Mouse (Mus musculus): Measurements from ENCODE around the gene Olfr1360. TPM values are rescaled to one million over a fixed set of nuclear protein-coding genes. Genes with fewer than 3 reads are reported as not detected.
"Not testable (repeated sequence)": the region's sequence is repeated elsewhere in the genome, so short reads cannot be mapped to it uniquely, and the experiment has no call there.

Gene Olfr1360
- not detected in 2 replicates for polyA plus RNA-seq (2012; rRNA removed)

DNA sequence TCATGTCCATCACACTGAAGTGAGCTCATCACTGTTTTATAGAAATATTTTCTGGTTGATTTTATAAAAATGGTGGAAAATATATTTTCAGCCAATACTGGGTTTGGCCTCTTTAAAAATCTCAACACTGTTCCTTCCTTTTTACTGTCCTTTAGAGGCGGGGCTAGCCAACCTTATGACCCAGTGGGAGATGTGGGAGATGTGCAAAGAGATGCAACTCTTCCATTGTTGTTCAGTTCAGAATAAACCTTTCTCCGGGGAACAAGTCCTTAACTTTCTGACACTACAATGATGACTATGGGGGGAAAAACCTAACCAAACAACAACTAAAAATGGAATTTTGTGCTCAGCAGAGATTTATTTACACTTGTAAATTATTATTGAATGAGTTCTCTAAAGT, at the start of gene Olfr1360:
Gene Olfr1360 (minus strand): TSS at position 101 of the 400 bp plus-strand sequence.
- no peak for DNase-seq (ENCODE audit: low spot score)

DNA sequence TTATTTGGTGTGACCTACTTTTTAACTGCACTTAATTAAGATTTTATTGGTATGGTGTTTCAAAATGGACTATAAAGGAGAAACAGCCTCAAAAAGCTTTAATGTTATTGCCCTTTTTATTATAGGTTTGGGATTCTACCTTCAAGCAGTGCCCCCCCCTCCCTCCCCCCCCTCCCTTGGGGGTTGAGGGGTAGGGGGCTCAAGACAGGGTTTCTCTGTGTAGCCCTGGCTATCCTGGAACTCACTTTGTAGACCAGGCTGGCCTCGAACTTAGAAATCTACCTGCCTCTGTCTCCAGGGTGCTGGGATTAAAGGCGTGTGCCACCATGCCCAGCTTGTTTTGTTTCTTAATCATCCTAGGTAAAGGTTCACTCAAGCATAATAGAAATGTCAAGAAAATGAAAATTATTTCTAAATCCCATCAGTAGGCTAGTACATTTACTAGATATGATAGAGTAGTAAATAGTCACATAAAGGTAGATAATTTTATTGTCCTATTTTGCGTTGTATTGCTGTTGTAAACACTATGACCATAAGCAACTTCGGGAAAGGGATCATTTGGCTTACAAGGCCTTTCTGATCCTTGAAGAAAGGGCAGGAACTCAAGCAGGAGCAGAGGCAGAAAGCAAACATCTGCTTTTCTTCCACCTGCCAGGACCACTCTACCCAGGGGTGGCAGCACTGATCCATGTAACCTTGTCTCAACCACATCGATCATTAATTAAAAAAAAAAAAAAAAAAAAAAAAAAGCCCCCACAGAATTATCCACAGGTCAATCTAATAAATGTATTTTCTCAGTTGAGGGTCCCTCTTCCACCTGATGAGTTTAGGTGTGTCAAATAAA, 46.0 kb upstream of the Olfr1360 start:
- no peak for DNase-seq (ENCODE audit: low spot score)

DNA sequence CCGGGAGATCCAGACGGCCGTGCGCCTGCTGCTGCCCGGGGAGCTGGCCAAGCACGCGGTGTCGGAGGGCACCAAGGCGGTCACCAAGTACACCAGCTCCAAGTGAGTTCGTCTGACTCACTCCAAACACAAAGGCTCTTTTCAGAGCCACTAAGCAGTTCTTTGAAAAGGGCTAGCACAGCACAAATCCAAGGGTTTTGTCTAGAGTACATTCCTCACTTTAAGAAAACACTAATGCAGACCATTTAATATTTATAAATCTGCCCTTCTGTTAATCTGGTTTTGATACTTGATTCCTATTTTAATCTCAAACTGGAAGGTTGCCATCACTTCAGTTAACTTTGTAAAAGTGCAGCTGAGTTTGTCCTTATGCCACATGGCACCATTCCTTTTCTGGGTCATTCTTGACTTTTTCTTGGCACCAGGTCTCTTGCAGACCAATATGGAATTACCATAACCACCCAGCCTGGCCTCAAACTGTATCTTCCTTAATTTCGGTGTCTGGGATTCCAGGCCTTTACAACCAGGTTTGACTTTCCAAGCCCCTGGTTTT, 45.2 kb upstream of the Olfr1360 start:
- no peak for DNase-seq (ENCODE audit: low spot score)

DNA sequence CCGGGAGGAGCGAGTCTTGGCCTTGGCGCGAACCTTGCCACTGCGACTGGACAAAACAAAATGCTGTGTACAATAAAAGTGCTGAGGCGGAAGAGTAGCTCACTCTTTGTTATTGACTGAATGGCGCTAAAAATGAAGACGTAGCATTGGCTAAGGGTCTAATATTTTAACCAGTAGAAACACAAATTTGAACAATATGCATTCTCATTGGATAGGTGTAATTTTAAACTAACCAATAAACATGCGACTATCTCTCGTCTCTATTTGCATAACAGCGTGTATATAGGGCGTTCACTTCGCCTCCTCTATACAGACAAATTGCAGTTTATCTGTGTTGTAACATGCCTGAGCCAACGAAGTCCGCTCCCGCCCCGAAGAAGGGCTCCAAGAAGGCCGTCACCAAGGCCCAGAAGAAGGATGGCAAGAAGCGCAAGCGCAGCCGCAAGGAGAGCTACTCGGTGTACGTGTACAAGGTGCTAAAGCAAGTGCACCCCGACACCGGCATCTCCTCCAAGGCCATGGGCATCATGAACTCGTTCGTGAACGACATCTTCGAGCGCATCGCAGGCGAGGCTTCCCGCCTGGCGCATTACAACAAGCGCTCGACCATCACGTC, 44.7 kb upstream of the Olfr1360 start, which contains the start of gene Hist1h2bm:
Gene Hist1h2bm (plus strand): TSS at position 288 of the 616 bp plus-strand sequence.
- not testable (repeated sequence) for DNase-seq (ENCODE audit: low spot score)

DNA sequence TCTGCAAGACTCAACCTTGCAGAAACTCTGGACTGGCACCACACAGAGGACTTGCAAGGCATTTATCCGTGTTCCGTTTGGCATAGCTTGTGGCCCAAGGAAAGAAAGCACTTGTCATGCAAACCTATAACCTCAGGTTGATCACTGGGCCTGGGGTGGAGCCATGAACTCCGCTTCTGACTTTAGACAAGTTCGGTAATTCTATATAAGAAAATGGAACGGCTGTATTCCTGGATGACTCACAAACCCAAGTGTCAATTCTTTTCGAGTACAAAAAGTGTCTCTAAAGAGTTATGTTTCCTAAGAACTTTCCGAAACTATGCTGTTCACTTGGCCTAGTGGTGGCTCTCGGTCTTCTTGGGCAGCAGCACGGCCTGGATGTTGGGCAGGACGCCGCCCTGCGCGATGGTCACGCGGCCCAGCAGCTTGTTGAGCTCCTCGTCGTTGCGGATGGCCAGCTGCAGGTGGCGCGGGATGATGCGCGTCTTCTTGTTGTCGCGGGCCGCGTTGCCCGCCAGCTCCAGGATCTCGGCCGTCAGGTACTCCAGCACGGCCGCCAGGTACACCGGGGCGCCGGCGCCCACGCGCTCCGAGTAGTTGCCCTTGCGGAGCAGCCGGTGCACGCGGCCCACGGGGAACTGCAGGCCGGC, 44.0 kb upstream of the Olfr1360 start:
- not testable (repeated sequence) for DNase-seq (ENCODE audit: low spot score)

DNA sequence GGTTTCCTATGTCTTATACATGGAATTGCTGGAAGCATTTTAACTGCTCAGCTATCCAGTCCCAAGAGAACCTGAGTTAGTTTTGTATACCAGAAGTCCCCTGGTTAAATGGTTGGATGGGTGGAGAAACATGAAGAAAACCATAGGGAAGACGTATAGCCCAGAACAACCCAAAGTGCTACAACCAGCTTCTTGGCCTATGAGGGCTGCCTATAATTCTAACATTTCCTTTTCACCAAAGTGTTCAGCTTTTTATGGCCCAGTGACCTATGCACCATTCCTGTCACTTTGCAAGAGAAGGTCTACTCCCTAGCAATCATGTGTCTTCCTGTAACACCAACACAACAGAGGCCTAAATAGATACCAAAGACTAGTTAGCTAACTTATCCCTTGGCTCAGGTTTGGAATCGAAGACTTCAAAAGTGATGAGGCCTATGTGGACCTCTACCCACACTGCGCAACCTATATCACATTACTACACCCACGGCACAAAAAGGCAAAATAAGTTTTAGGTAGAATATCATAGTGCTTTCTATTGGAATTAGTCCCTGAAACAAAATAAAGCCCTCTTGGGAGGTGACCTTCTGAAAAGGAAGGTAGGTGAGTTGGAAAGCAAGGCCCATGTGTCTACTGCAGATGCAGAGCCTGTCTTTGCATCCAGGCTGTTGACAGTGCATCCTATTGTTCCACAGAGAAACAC, 41.3 kb upstream of the Olfr1360 start:
- DNase-seq (ENCODE audit: low spot score): no peak

DNA sequence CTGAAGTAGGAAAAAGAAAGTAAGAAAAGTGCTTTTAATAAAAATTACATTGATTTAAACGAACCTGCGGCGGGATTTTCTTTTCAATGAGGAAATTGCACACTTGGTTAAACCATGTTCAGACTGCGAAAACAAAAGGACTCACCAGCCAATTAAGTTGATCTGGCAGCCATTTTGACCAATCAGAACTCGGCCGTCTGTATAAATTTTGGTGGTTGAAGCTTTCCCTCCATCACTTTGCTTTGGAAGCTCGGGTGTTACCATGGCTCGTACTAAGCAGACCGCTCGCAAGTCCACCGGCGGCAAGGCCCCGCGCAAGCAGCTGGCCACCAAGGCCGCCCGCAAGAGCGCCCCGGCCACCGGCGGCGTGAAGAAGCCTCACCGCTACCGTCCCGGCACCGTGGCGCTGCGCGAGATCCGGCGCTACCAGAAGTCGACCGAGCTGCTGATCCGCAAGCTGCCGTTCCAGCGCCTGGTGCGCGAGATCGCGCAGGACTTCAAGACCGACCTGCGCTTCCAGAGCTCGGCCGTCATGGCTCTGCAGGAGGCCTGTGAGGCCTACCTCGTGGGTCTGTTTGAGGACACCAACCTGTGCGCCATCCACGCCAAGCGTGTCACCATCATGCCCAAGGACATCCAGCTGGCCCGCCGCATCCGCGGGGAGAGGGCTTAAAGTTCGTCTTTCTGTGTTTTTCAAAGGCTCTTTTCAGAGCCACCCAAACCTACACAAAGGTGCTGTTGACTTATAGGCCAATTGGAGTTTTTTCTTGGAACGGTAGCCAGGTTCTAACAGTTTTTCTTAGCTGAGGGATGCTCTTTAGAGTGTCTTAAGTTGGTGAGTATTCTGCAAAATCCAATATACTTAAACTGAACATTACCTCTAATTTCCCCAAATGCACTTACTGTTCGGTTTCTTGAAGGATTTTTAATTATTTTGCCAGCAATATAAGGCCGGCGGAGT, 40.5 kb upstream of the Olfr1360 start, which contains the start of gene Hist1h3h:
Gene Hist1h3h (plus strand): TSS at position 263 of the 961 bp plus-strand sequence.
- not testable (repeated sequence) for DNase-seq (ENCODE audit: low spot score)

DNA sequence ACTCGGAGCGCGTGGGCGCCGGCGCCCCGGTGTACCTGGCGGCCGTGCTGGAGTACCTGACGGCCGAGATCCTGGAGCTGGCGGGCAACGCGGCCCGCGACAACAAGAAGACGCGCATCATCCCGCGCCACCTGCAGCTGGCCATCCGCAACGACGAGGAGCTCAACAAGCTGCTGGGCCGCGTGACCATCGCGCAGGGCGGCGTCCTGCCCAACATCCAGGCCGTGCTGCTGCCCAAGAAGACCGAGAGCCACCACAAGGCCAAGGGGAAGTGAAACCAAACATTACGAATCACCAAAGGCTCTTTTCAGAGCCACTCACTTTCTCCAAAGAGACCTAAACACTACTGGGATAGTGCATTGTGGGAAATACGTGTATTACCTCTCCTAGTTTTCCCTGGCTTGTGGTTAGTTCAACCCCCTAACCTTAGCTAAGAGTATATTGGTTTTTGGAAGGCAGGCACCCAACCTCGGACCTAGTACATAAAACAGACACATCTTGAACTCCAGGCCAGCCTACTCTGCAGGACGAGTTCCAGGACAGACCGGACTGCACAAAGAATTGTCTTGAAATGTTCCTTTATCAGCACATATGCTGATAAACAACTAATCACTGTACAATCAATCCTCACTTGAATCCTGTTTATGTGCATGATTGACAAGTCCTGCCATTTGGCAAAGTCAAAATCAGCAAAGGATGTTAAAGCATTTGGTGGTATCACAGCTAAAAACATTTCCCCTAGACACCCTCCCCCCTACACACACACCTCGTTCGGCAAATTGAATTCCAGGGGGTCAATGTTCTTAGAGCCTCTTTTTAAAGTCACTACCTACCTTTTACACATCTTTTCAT, 39.6 kb upstream of the Olfr1360 start:
- not testable (repeated sequence) for DNase-seq (ENCODE audit: low spot score)

DNA sequence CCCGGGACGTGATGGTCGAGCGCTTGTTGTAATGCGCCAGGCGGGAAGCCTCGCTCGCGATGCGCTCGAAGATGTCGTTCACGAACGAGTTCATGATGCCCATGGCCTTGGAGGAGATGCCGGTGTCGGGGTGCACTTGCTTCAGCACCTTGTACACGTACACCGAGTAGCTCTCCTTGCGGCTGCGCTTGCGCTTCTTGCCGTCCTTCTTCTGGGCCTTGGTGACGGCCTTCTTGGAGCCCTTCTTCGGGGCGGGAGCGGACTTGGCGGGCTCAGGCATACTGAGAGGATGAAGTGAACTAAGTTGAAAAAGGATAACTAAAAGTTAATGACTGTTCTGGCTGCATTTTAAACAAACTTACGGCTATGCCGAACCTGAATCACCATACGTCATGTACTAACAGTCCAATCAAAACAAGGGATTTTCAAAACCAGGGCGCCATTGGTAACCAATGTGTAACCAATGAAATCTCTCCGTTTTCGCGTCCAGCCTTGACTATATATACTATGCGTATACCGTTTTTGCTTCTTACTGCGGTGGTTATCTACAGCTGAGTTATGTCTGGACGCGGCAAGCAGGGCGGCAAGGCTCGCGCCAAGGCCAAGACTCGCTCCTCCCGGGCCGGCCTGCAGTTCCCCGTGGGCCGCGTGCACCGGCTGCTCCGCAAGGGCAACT, 38.8 kb upstream of the Olfr1360 start, which contains the start of the genes Hist1h2bl and Hist1h2ai:
Gene Hist1h2bl (minus strand): TSS at position 280 of the 676 bp plus-strand sequence.
Gene Hist1h2ai (plus strand): TSS at position 559 of the 676 bp plus-strand sequence.
- DNase-seq (ENCODE audit: low spot score): peak; percentile 52

DNA sequence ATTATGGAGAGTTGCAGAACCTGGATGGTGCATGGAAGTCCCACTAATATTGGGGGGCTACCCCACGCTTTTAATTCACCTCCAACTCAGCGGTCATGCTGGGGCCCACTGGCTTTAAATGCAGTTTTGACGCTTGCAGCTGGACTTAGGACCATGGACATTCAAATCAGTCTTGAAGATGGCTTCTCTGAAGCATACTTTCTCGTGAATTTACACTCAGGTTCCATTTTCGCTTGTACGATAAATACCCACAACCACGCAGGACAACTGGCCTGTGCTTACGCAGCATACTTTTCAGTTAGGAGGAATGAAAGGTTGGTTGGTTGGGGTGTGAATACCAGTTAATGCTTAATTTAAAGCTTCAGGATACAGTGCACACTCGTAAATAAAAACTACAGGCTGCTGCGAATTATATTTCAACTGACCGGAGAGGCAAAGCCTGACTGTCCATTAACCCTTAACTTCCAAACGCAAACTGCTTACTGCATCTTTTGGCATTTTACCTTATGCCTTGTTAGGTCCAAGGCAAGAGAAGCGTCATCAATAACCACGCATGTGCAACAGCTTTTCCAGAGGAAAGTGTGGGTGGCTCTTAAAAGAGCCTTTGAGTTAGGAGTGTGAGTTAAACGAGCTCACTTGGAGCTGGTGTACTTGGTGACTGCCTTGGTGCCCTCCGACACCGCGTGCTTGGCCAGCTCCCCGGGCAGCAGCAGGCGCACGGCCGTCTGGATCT, 38.1 kb upstream of the Olfr1360 start:
- DNase-seq (ENCODE audit: low spot score): no peak

DNA sequence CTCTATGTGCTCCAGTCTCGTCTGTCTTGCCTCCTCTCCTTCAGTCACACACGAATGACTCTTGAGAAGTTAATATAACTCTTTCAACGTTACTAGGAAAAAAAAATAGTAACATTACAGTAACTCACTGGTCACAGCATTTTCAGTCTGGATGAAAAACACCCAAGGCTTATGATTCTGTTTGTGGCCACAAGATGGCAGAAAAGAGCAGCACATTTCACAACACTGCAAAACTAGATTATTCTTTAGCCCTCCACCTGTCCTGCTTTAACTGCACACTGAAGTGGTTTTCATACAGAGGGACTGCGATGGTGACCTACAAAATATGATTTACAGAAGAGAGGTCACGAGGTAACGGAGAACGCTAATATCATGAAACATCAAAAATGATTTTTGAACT, 37.5 kb upstream of the Olfr1360 start:
- no peak for DNase-seq (ENCODE audit: low spot score)

DNA sequence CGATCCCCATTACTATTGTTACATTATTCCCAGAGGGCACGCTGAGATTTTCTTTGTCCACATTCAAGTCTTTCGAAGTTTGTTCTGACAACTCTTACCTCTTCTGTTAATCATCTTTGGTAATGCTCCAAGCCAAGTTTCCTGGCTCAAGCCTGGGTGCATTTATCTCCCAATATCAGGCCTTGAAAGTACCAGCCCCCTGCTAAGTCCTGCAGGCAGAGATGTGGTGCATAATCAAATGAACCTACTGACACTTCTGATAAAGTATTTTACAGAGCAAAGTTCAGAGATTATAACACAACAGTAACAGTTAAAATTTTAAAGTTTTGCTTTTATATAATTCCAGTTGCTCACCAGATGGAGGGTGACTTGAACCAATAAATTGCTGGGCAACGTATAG, 34.5 kb upstream of the Olfr1360 start:
- no peak for DNase-seq (ENCODE audit: low spot score)

DNA sequence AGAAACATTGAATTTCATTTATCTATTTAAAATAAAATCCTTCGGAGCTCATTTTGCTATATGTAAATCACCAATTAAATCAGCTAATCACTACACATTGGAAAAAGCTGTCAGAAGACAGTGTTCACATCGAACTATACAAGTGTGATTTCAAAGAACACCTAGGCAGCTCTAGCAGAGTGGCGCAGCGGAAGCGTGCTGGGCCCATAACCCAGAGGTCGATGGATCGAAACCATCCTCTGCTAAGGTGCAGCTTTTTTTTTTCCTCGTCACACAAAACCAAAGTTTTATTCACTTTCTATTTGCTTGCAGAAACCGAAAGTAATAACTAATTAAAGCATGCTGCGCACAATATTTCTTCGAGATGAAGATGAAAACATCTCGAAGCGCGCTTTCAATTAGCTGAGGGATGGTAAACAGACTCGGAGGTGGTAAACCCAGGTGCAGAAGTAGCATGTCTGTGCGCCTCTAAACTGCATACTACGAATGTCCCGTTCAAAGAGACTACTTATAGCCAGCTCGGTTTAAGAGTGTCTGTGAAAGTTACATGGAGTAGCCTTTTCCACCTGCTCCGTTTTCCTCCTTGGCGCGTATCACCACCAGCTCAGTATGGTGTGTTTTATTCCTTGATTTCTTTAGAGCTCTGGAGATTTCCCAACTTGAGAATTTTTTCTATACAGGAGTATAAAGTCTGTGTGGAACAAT, 33.8 kb upstream of the Olfr1360 start:
- DNase-seq (ENCODE audit: low spot score): peak; percentile 61

DNA sequence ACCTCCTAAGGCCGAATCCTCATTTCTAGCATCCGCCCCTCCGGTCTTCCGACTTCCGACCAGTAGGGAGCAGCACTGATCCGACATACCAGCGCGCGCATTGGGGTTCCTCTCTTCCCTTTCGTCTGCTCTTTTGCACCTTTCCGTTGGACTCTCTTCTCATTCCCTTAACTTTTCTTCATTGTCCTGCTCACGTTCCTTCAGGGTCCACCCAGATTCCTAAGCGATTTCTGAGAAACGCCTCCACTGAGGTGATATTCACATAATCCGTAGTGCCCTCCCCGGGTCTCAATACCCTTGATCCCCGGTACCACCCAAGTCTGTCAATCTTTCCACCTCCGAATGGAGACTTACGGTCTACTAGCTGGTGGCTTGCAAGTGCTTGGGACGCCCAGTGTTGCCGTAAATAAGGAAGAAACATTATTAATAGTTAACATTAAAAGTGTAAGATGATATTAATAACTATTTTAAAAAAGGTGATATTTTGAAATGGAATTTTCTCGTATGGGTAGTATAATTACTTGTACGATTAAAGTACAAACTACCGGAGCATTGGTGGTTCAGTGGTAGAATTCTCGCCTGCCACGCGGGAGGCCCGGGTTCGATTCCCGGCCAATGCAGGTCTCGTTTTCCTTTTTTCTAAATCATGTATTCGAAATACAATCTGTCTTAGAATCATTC, 33.0 kb upstream of the Olfr1360 start:
- peak; percentile 68 for DNase-seq (ENCODE audit: low spot score)

DNA sequence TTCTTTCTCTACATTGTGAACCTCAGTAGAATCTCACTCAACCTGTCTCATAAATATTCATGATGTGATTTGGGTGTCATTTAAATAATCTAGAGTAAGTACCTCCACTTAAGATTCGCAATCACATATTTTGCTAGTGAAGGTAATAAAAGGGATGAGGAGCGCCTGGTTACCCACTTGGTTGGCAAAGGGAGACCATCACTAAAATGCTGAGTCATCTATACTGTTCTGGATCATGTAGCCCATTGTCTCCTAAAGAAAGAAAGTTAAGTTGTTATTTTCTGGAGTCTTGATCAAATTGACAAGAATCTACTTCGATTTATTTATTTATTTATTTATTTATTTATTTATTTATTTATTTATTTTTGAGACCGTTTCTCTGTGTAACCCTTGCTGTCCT, 29.5 kb upstream of the Olfr1360 start:
- DNase-seq (ENCODE audit: low spot score): no peak

DNA sequence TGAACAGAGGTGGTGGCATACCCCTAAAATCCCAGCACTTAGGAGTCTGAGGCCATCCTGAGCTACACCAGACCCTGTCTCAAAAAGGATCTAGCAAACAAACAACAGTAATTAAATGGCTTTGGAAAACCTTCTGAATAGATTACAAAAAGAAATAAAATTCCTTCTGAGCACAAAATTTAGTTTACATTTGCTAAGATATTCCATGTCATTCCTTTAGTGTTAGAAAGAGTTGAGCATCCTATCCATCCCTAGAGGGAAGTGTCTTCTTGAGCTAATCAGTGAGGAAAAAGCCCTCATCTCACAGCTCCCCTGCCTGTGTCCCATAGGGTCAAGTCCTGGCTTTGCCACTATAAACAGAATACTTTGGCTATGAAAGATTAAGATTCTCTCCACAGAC, 20.6 kb upstream of the Olfr1360 start, which contains the start of gene Olfr1359:
Gene Olfr1359 (plus strand): TSS at position 301 of the 400 bp plus-strand sequence.
- no peak for DNase-seq (ENCODE audit: low spot score)

DNA sequence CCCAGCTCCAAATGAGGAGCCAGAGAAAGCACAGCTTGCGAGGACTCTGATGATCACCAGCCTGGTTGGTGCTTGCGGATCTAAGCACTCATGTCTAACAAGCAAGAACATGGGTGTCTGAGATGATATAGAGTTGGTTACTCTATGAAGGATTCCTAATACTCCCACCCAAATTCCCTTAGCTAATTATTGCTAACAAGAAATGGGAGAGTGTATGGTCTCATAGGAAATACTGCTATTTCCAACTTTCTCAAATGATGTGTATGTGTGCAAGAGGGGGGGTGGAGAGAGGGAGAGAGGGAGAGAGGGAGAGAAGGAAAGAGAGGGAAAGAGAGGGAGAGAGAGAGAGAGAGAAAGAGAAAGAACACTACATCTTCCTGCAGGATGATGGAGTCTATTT, 13.9 kb downstream of the Olfr1360 start, which contains the start of gene Olfr1361:
Gene Olfr1361 (minus strand): TSS at position 101 of the 400 bp plus-strand sequence.
- no peak for DNase-seq (ENCODE audit: low spot score)
